Mouse (Mus musculus) stomach, embryonic 14.5 days (tissue): ENCODE data around the gene Gsx1. TPM values are rescaled to one million over a fixed set of nuclear protein-coding genes. Genes with fewer than 3 reads are reported as not detected.

ENCODE experiments used
- ATAC-seq: fragments of 200-750 bp; cut with Nextera tagmentation; 2 replicates; pipeline ENCODE4 v1.8.0; 2017; ENCODE audit warnings: low read depth, moderate TSS enrichment; ENCODE audit not compliant: insufficient number of reproducible peaks, insufficient read depth, low FRiP score
- H3K27ac ChIP-seq: fragments of 300-500 bp; sonication (generic); 2 replicates; pipeline ENCODE4 v1.5.1; 2014; ENCODE audit warnings: mild to moderate bottlenecking, low read length, moderate library complexity, mixed read lengths
- H3K27me3 ChIP-seq: fragments of 300-500 bp; sonication (generic); 2 replicates; pipeline ENCODE4 v1.6.1; 2014; ENCODE audit warnings: low read length, control low read depth, mixed read lengths; ENCODE audit not compliant: control insufficient read depth, insufficient read depth
- H3K36me3 ChIP-seq: fragments of 300-500 bp; sonication (generic); 2 replicates; pipeline ENCODE4 v1.6.1; 2014; ENCODE audit warnings: mild to moderate bottlenecking, control low read depth, low read length, moderate library complexity, mixed read lengths; ENCODE audit not compliant: control insufficient read depth, insufficient read depth
- H3K4me1 ChIP-seq: fragments of 300-500 bp; sonication (generic); 2 replicates; pipeline ENCODE4 v1.6.1; 2014; ENCODE audit warnings: low read length, control low read depth, mixed read lengths; ENCODE audit not compliant: control insufficient read depth, insufficient read depth
- H3K4me2 ChIP-seq: fragments of 300-500 bp; sonication (generic); replicated peaks from 2 replicates; pipeline ENCODE4 v1.6.1; 2014; ENCODE audit warnings: low read depth, low read length, control low read depth
- H3K4me3 ChIP-seq: fragments of 300-500 bp; sonication (generic); 2 replicates; pipeline ENCODE4 v1.5.1; 2014; ENCODE audit warnings: low read depth, low read length, control low read depth
- H3K9ac ChIP-seq: fragments of 300-500 bp; sonication (generic); replicated peaks from 2 replicates; pipeline ENCODE4 v1.6.1; 2014; ENCODE audit warnings: low read depth, mild to moderate bottlenecking, control low read depth, low read length, moderate library complexity, mixed read lengths
- H3K9me3 ChIP-seq: fragments of 300-500 bp; sonication (generic); 2 replicates; pipeline ENCODE4 v1.6.1; 2016; ENCODE audit warnings: low read depth, low read length, control low read depth; ENCODE audit not compliant: control insufficient read depth
- WGBS: fragments of 180-500 bp; shearing (Covaris S2); extraction: QIAGEN DNeasy Blood & Tissue Kit; methylation state at CpG from one replicate; pipeline ENCODE4 v1.1.7; 2014; 5-methylcytosine and 5-hydroxymethylcytosine counted together
- polyA plus RNA-seq: library from polyadenylated mRNA; unstranded; fragments of >200 nt; fragmentation: Nextera tagmentation; extraction: Ambion mirVana; gene quantifications from 2 replicates; pipeline ENCODE4 v1.2.1, GENCODE M21; 2014

Gsx1 gene
- polyA plus RNA-seq, 1 experiment from 2014 or later: not detected

DNA sequence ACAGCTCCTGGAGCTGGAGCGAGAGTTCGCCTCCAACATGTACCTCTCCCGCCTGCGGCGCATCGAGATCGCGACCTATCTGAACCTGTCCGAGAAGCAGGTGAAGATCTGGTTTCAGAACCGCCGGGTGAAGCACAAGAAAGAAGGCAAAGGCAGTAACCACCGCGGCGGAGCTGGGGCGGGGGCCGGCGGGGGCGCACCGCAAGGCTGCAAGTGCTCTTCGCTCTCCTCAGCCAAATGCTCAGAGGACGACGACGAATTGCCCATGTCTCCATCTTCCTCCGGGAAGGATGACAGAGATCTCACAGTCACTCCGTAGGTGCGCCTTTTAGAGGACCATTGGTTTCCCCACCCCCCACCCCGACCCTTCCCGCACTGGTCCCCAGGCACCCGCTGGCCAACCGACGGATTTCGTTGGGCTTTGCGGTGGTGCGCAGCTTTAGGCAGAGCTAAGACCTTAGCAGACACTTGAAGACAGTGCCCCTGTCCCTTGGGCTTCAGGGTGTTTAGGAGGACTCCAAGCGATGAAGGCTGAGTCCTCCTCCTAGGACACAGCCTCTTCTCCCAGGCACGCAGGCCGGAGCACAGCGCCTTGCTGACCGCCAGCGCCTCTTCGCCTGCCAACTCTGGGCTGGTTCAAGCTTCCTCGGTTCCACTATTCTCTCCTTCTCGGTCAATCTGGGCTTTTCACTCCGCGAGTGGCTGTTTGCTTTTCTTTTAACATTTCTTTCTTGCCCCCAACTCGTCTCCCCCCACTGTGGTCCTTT lies 1.5 kb downstream of the Gsx1 start:
- Histone ChIP-seq H3K27me3 (peaks cover 83% of the 10 kb centered on the region), H3K4me1 (peaks cover 5% of the 10 kb centered on the region), H3K4me3 (no peak overlapping the region), H3K9ac (no peak overlapping the region), H3K9me3 (no peaks in the 10 kb centered on the region), H3K36me3 (no peaks in the 10 kb centered on the region), H3K4me2 (no peak overlapping the region), H3K27ac (no peak overlapping the region)
- 1% methylated on average over 46 of the region's 46 CpGs for WGBS
- ATAC-seq: no peak

DNA sequence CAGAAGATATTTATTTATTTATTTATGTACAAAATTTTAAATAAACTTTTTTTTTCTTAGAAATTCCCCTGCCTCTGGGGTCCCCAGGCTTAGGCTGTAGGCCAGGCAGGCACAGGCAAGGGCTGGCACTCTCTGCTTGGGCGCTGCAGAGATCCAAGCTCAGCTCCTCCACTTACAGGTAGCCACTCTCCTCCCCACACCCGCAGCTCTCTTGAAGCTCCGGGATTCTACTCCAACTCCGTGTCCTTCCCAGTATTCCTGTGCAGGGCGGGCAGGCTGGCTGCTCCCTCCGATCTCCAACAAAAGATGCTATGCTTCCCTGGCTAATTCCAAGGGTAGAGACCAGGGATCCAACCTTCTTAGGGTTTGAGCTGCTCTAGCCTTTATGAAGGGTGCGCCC lies 2.4 kb downstream of the Gsx1 start:
- H3K9me3 ChIP-seq: no peaks in the 10 kb centered on the region
- 2% methylated on average over 7 of the region's 7 CpGs for WGBS
- H3K4me2 ChIP-seq: no peak overlapping the region
- no peaks in the 10 kb centered on the region for H3K36me3 ChIP-seq
- no peak for ATAC-seq
- peaks cover 5% of the 10 kb centered on the region for H3K4me1 ChIP-seq
- H3K27me3 ChIP-seq: peaks cover 83% of the 10 kb centered on the region
- H3K4me3 ChIP-seq: no peak overlapping the region
- no peak overlapping the region for H3K27ac ChIP-seq
- H3K9ac ChIP-seq: no peak overlapping the region

DNA sequence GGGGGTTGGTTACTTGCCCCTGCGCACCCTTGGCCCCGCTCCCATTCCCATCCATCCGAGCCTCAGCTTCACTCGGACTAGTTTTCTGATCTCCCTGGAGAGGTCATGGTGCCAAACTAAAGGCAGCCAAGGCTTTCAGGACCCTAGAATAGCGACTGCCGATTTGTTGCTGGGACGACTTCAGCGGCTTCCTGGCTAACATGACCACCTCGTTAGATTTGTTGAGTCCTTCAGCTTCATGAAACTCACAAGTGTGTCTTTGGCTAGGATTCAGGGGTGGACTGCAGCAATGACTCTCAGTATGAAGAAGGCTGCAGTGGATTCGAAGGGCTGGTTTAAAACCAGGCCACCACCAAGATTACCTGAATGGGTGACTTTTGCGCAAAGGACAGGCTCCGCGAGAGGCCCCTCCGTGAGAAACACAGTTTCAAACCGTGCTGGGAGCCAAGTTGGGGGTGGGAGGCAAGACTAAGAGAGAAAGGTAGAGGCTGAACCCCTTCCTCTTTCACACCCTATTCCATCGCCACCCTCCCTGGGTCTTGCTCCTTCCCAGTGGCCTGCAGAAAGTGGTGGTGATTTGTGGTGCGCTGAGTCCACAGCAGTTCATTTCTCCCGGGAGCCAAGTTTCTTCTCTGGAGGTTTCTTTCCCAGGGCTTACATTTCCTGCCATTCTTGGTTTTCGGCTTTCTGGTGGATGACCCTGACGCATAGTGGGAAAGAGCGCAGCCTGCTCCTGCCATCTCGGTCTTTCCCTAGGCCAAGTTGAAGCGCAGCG lies 3.5 kb downstream of the Gsx1 start:
- ATAC-seq: no peak
- peaks cover 73% of the 10 kb centered on the region for H3K27me3 ChIP-seq
- no peak overlapping the region for H3K4me3 ChIP-seq
- peaks cover 5% of the 10 kb centered on the region for H3K4me1 ChIP-seq
- 1% methylated on average over 24 of the region's 24 CpGs for WGBS
- no peak overlapping the region for H3K9ac ChIP-seq
- no peaks in the 10 kb centered on the region for H3K36me3 ChIP-seq
- H3K9me3 ChIP-seq: no peaks in the 10 kb centered on the region
- no peak overlapping the region for H3K27ac ChIP-seq
- no peak overlapping the region for H3K4me2 ChIP-seq

DNA sequence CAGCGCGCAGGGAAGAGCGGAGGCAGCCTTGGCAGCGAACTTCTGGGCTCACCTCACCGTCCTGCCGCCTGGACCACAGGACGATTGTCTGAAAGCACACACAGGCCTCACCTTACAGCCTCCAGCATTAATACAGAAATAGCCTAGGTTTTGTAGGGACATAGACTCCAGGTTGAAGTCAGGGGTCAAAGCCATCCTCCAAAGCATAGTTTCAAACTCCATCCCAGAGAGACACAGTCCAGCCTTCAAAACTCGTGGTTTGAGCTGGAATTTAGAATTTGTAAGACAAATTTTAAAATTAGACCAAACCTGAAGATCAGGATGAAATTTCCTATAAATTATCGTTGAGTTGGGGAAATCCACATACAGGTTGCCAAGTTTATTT lies 4.1 kb downstream of the Gsx1 start:
- no peak for ATAC-seq
- 4% methylated on average over 9 of the region's 9 CpGs for WGBS
- Histone ChIP-seq H3K9ac (no peak overlapping the region), H3K4me1 (peaks cover 5% of the 10 kb centered on the region), H3K27ac (no peak overlapping the region), H3K9me3 (no peaks in the 10 kb centered on the region), H3K4me2 (no peak overlapping the region), H3K4me3 (no peak overlapping the region), H3K36me3 (no peaks in the 10 kb centered on the region), H3K27me3 (peaks cover 67% of the 10 kb centered on the region)

DNA sequence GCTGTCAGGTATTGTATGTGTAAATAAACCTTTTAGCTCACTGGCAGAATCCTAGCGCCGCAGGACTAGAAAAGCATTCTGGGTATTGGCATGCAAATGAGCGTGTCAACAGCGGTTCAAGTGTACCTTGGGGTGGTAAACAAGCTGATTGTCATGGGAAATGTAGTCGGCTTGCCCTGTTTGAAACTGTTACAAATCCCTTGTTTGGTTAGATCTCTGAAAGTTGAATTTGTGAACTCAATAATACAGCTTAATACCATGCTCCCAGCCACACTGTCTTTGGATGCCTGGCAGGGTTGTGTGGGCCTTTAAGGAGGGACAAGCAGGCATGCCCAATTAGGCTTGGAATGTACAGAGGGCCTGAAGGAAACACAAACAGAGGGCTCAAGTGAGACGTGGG lies 16.4 kb downstream of the Gsx1 start:
- no peak overlapping the region for H3K4me3 ChIP-seq
- no peaks in the 10 kb centered on the region for H3K4me1 ChIP-seq
- ATAC-seq: no peak
- H3K9ac ChIP-seq: no peak overlapping the region
- 0 out of 2 replicates have a peak, but pooled peaks cover 2% of the 10 kb centered on the region for H3K27me3 ChIP-seq
- H3K36me3 ChIP-seq: no peaks in the 10 kb centered on the region
- no peaks in the 10 kb centered on the region for H3K9me3 ChIP-seq
- H3K27ac ChIP-seq: no peak overlapping the region
- H3K4me2 ChIP-seq: no peak overlapping the region
- 18% methylated on average over 6 of the region's 6 CpGs for WGBS

DNA sequence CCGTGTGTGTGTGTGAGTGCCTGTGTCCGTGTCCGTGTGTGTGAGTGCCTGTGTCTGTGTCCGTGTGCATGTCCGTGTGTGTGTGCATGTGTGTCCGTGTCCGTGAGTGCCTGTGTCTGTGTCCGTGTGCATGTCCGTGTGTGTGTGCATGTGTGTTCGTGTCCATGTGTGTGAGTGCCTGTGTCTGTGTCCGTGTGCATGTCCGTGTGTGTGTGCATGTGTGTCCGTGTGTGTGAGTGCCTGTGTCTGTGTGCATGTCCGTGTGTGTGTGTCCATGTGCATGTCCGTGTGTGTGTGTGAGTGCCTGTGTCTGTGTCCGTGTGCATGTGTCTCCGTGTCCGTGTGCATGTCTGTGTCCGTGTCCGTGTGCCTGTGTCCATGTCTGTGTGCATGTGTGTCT lies 19.4 kb downstream of the Gsx1 start:
- Histone ChIP-seq H3K9ac (no peak overlapping the region), H3K27ac (no peak overlapping the region), H3K4me3 (no peak overlapping the region), H3K4me1 (no peaks in the 10 kb centered on the region), H3K4me2 (no peak overlapping the region), H3K27me3 (0 out of 2 replicates have a peak, but pooled peaks cover 2% of the 10 kb centered on the region), H3K36me3 (no peaks in the 10 kb centered on the region), H3K9me3 (no peaks in the 10 kb centered on the region)
- WGBS: 93% methylated on average over 20 of the region's 20 CpGs
- ATAC-seq: no peak

DNA sequence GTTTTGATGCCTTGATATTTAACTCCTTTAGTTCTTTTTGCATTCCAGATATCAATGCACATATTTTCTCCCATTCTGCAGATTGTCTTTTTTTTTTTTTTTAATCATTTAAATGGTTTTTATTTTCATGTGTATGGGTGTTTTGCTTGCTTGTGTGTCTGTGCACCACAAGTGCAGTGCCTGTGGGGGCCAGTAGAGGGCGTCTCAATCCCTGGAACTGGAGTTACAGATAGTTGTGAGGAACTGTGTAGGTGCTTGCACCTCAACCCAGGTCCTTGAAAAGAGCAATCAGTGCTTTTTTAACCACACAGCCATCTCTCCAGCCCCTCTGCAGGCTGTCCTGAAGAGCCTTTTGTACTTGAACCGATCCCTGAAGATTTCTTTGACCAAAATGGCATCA lies 20.0 kb downstream of the Gsx1 start:
- Histone ChIP-seq H3K4me1 (no peaks in the 10 kb centered on the region), H3K4me3 (no peak overlapping the region), H3K4me2 (no peak overlapping the region), H3K9ac (no peak overlapping the region), H3K27me3 (0 out of 2 replicates have a peak, but pooled peaks cover 2% of the 10 kb centered on the region), H3K9me3 (no peaks in the 10 kb centered on the region), H3K36me3 (no peaks in the 10 kb centered on the region), H3K27ac (no peak overlapping the region)
- WGBS: 70% methylated on average over 2 of the region's 2 CpGs
- ATAC-seq: no peak

DNA sequence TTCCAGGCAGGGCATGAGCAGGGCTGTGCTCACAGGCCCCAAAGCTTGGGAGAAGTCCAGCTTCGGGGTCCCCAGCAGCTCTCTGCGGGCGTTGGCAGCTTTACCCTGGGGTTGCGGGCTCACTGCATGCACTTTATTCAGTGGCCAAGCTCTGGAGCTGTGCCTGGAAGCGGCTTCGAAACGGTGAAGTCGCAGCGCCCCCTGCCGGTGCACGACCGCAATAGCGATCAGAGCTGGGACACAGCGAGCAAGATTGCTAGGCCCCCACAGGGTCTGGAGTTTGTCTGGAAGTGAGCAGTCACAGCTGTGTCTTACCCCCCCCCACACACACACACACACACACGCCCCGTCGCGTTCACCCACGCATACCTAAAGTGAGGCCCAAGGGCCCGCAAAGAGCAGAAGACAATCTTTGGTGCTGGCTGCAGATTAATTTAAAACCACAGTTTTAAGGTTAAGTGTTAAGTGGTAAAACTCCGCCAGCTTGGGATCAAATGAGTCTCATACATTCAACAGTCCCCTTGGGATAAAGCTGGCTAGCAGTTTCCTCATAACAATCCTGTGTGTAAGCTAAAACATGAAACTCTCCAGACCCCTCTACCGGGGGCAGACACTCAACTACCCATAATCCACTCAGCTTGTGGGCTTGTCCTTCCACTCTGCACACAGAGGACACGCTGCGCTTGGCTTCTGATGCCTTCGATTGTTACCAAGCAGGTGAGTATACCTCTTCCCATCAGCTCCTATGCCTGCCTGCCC lies 39.0 kb downstream of the Gsx1 start:
- 11% methylated on average over 25 of the region's 25 CpGs for WGBS
- Histone ChIP-seq H3K27me3 (peaks cover 46% of the 10 kb centered on the region), H3K4me3 (no peak overlapping the region), H3K9ac (no peak overlapping the region), H3K27ac (no peak overlapping the region), H3K4me1 (no peaks in the 10 kb centered on the region), H3K4me2 (peak overlapping the region; percentile 19; the same call in 1 of the 2 replicates), H3K9me3 (no peaks in the 10 kb centered on the region), H3K36me3 (no peaks in the 10 kb centered on the region)
- ATAC-seq: peak; percentile 68; the same call in 1 of the 2 replicates
